Mouse (Mus musculus): Measurements from ENCODE around the gene Tarbp1.

- TF ChIP-seq TAL1 (IDR thresholded peaks at IDR 0.05; ENCODE audit: low read length), result no peak
- TF ChIP-seq GATA1 (IDR thresholded peaks at IDR 0.05; ENCODE audit: low read length), result no peak
Measured at GRCm38 (mm10) chr8:126494160-126495110, 19.6 kb upstream of the Tarbp1 start.
